Mouse (Mus musculus): ENCODE results near the gene Corin. TPM values are rescaled to one million over a fixed set of nuclear protein-coding genes. Genes with fewer than 3 reads are reported as not detected.

Corin gene
- polyA plus RNA-seq (2017; shearing (Covaris generic)): under 1 TPM; 0.20 to 0.22 TPM

GRCm38 (mm10) chr5:72503531-72504523, at the start of gene Corin:
Gene Corin, minus strand, starts transcription at chr5:72504473.

Other genes with a start within 250 kb of the Corin start
- gene Nfxl1, start 55.2 kb upstream of the Corin start, polyA plus RNA-seq (2017; shearing (Covaris generic)): 1 to 10 TPM; 5.9 to 6.9 TPM
- gene Zar1, start 76.8 kb upstream of the Corin start, polyA plus RNA-seq (2017; shearing (Covaris generic)): not detected
- not detected for gene Gm5868, start 83.1 kb upstream of the Corin start, polyA plus RNA-seq (2017; shearing (Covaris generic))
- 1 to 10 TPM in 1 of 2 experiments, under 1 TPM in 1; 0.79 to 2.0 TPM for gene Cnga1, start 139.8 kb upstream of the Corin start, polyA plus RNA-seq (2017; shearing (Covaris generic))
- 10 to 100 TPM; 22.6 to 37.3 TPM for gene Nipal1, start 143.3 kb upstream of the Corin start, polyA plus RNA-seq (2017; shearing (Covaris generic))
- gene Txk, start 248.3 kb upstream of the Corin start, polyA plus RNA-seq (2017; shearing (Covaris generic)): 100 to 1,000 TPM in 1 of 2 experiments, 10 to 100 TPM in 1; 68.0 to 103 TPM